In genomic region chr4:155120583-155120982, GRCm38 (mm10) we compare ENCODE assay signal across 10 mouse cellular contexts. TPM values are rescaled to one million over a fixed set of nuclear protein-coding genes. Genes with fewer than 3 reads are reported as not detected.
A peak's percentile ranks its signal among the peaks of the same experiment; 100 is the strongest.
DNase-seq lines count a peak whose midpoint lies in the region; ATAC-seq and TF ChIP-seq lines count a peak whose summit lies in the region.
"Had no signal": no experiment of that assay in that cellular context is flagged by ENCODE, and none has a peak within 500 bp of the region (broad histone marks: within the 10 kb centered on the region; RNA-seq: fewer than 3 reads in every experiment).

No protein-coding gene starts in this region.

- TF ChIP-seq EP300 in heart, adult 2 months (IDR thresholded peaks at IDR 0.05; ENCODE audit: insufficient read depth, low read depth, low read length) = no peak

- no peaks in the 10 kb centered on the region for H3K9me3 ChIP-seq in lung, embryonic 16.5 days (ENCODE audit: control insufficient read depth, low read length)
- H3K9me3 ChIP-seq in liver, embryonic 12.5 days (replicated peaks) = no peaks in the 10 kb centered on the region
- no peaks in the 10 kb centered on the region for H3K9me3 ChIP-seq in stomach, embryonic 16.5 days (replicated peaks; ENCODE audit: control insufficient read depth, low read length)
- H3K9me3 ChIP-seq: midbrain, embryonic 13.5 days had no signal

- H3K36me3 ChIP-seq in lung, embryonic 16.5 days (ENCODE audit: control insufficient read depth, insufficient read depth, low read length) = no peaks in the 10 kb centered on the region
- no peaks in the 10 kb centered on the region for H3K36me3 ChIP-seq in liver, embryonic 12.5 days
- no peaks in the 10 kb centered on the region for H3K36me3 ChIP-seq in stomach, embryonic 16.5 days (ENCODE audit: control insufficient read depth, insufficient read depth, low read length)
- H3K36me3 ChIP-seq in heart, adult 2 months (ENCODE audit: control insufficient read depth, insufficient read depth, low read length) = no peaks in the 10 kb centered on the region
- H3K36me3 ChIP-seq: midbrain, embryonic 13.5 days had no signal

- no peak for TF ChIP-seq CTCF in lung, adult 2 months (IDR thresholded peaks at IDR 0.05; ENCODE audit: insufficient read depth, low read length)
- no peak for TF ChIP-seq CTCF in heart, adult 2 months (IDR thresholded peaks at IDR 0.05)

- no peak for TF ChIP-seq POLR2A in lung, adult 2 months (IDR thresholded peaks at IDR 0.05; ENCODE audit: borderline replicate concordance, extremely low read depth, low read depth, low read length)
- TF ChIP-seq POLR2A in heart, adult 2 months (IDR thresholded peaks at IDR 0.05; ENCODE audit: insufficient read depth, low read depth, low read length) = no peak

- H3K4me3 ChIP-seq in lung, embryonic 16.5 days (ENCODE audit: low read length) = no peak overlapping the region
- H3K4me3 ChIP-seq in lung, adult 2 months (replicated peaks; ENCODE audit: extremely low read depth, low read depth, low read length) = no peak overlapping the region
- H3K4me3 ChIP-seq in liver, embryonic 12.5 days = no peak overlapping the region
- H3K4me3 ChIP-seq in stomach, embryonic 16.5 days (replicated peaks; ENCODE audit: low read length) = no peak overlapping the region
- no peak overlapping the region for H3K4me3 ChIP-seq in heart, adult 2 months
- H3K4me3 ChIP-seq: midbrain, embryonic 13.5 days had no signal

- peak overlapping the region; percentile 83 for H3K27ac ChIP-seq in lung, embryonic 16.5 days (ENCODE audit: low read length)
- peak overlapping the region; percentile 56 for H3K27ac ChIP-seq in liver, embryonic 12.5 days
- H3K27ac ChIP-seq in stomach, embryonic 16.5 days (ENCODE audit: low read length) = peak overlapping the region; percentile 97
- no peak overlapping the region for H3K27ac ChIP-seq in heart, adult 2 months
- H3K27ac ChIP-seq: midbrain, embryonic 13.5 days had no signal

- intact Hi-C loops in heart, adult 2 months (cut with DNase I) = no loop called here

- 57% methylated on average over 5 of the region's 5 CpGs for WGBS in lung, embryonic 16.5 days
- 66% methylated on average over 5 of the region's 5 CpGs for WGBS in lung, adult 2 months
- 44% methylated on average over 5 of the region's 5 CpGs for WGBS in liver, embryonic 12.5 days (ENCODE audit: insufficient replicate concordance)
- WGBS in stomach, embryonic 16.5 days = 39% methylated on average over 5 of the region's 5 CpGs
- 81% methylated on average over 5 of the region's 5 CpGs for WGBS in heart, adult 2 months

- H3K27me3 ChIP-seq in lung, embryonic 16.5 days (ENCODE audit: control insufficient read depth, insufficient read depth, low read depth, low read length) = no peaks in the 10 kb centered on the region
- H3K27me3 ChIP-seq in liver, embryonic 12.5 days (replicated peaks) = no peaks in the 10 kb centered on the region
- H3K27me3 ChIP-seq in stomach, embryonic 16.5 days (ENCODE audit: control insufficient read depth, insufficient read depth, low read length) = no peaks in the 10 kb centered on the region
- H3K27me3 ChIP-seq in heart, adult 2 months (ENCODE audit: control insufficient read depth, insufficient read depth, low read length) = no peaks in the 10 kb centered on the region
- H3K27me3 ChIP-seq: midbrain, embryonic 13.5 days had no signal

- H3K4me1 ChIP-seq in lung, embryonic 16.5 days (replicated peaks; ENCODE audit: control insufficient read depth, insufficient read depth, low read length) = peaks cover 39% of the 10 kb centered on the region
- H3K4me1 ChIP-seq in lung, adult 2 months (ENCODE audit: control insufficient read depth, insufficient read depth, low read length) = peaks cover 3% of the 10 kb centered on the region; the same call in 1 of the 2 replicates
- peaks cover 87% of the 10 kb centered on the region for H3K4me1 ChIP-seq in liver, embryonic 12.5 days
- peaks cover 36% of the 10 kb centered on the region for H3K4me1 ChIP-seq in stomach, embryonic 16.5 days (ENCODE audit: control insufficient read depth, insufficient read depth, low read length)
- H3K4me1 ChIP-seq in heart, adult 2 months (ENCODE audit: control insufficient read depth, insufficient read depth, low read length) = no peaks in the 10 kb centered on the region

- ATAC-seq in lung, embryonic 16.5 days (ENCODE audit: low read depth) = no peak
- ATAC-seq in liver, embryonic 12.5 days = peak; percentile 43
- peak; percentile 76 for ATAC-seq in stomach, embryonic 16.5 days (ENCODE audit: insufficient read depth, low FRiP score)
- ATAC-seq: midbrain, embryonic 13.5 days had no signal

- no peak overlapping the region; the same call in 1 of the 2 replicates for H3K9ac ChIP-seq in lung, embryonic 16.5 days (ENCODE audit: low read length)
- no peak overlapping the region for H3K9ac ChIP-seq in liver, embryonic 12.5 days
- no peak overlapping the region for H3K9ac ChIP-seq in stomach, embryonic 16.5 days (ENCODE audit: low read length)
- H3K9ac ChIP-seq in heart, adult 2 months (ENCODE audit: low read depth, low read length) = no peak overlapping the region
- H3K9ac ChIP-seq: midbrain, embryonic 13.5 days had no signal

- H3K79me2 ChIP-seq in heart, adult 2 months (replicated peaks; ENCODE audit: control insufficient read depth, insufficient read depth, low read length) = no peaks in the 10 kb centered on the region

- H3K4me2 ChIP-seq in lung, embryonic 16.5 days (ENCODE audit: low read depth, low read length) = no peak overlapping the region
- no peak overlapping the region for H3K4me2 ChIP-seq in liver, embryonic 12.5 days
- no peak overlapping the region for H3K4me2 ChIP-seq in stomach, embryonic 16.5 days (ENCODE audit: low read depth, low read length)
- H3K4me2 ChIP-seq: midbrain, embryonic 13.5 days had no signal

- DNase-seq in lung, adult 2 months = no peak
- peak; percentile 14 for DNase-seq in fat pad, adult 2 months (ENCODE audit: extremely low read depth, low read depth, low spot score)
- no peak for DNase-seq in heart, adult 2 months
- DNase-seq in heart, adult 8-10 months (ENCODE audit: low spot score) = no peak
- no peak for DNase-seq in retina, embryonic 14.5 days (ENCODE audit: low spot score)
- DNase-seq: kidney, adult 11 months had no signal

RNA-seq across cellular contexts. Expression of gene Morn1, which starts 34.2 kb away (rescaled TPM):
- polyA plus RNA-seq in lung, embryonic 16.5 days (2015; fragmentation: Nextera tagmentation; extraction: Ambion mirVana) = 6.3 and 6.9 TPM in 2 replicates
- polyA plus RNA-seq in lung, adult 2 months (2012; rRNA removed) = 14.2 and 15.5 TPM in 2 replicates
- polyA plus RNA-seq in liver, embryonic 12.5 days (2016; fragmentation: Nextera tagmentation; extraction: Ambion mirVana) = 2.0 and 2.1 TPM in 2 replicates
- polyA plus RNA-seq in stomach, embryonic 16.5 days (2015; fragmentation: Nextera tagmentation; extraction: Ambion mirVana) = 4.8 and 6.1 TPM in 2 replicates
- 1 to 10 TPM; 1.1 to 1.3 TPM for total RNA-seq in heart, adult 2 months (2021)
- polyA plus RNA-seq in heart, adult 2 months (2012; rRNA removed) = 2.5 and 2.6 TPM in 2 replicates
- 1 to 10 TPM in 3 of 4 experiments, under 1 TPM in 1; 0.60 to 4.4 (median 1.8) TPM for total RNA-seq in heart, adult 8-10 months (2022)

RNA-seq across cellular contexts. Expression of gene Rer1, which starts 34.4 kb away (rescaled TPM):
- polyA plus RNA-seq in lung, embryonic 16.5 days (2015; fragmentation: Nextera tagmentation; extraction: Ambion mirVana) = 150 and 157 TPM in 2 replicates
- polyA plus RNA-seq in lung, adult 2 months (2012; rRNA removed) = 76.1 and 85.9 TPM in 2 replicates
- 107 and 109 TPM in 2 replicates for polyA plus RNA-seq in liver, embryonic 12.5 days (2016; fragmentation: Nextera tagmentation; extraction: Ambion mirVana)
- polyA plus RNA-seq in stomach, embryonic 16.5 days (2015; fragmentation: Nextera tagmentation; extraction: Ambion mirVana) = 171 and 183 TPM in 2 replicates
- 10 to 100 TPM; 67.6 to 74.7 TPM for total RNA-seq in heart, adult 2 months (2021)
- 54.7 and 102 TPM in 2 replicates for polyA plus RNA-seq in heart, adult 2 months (2012; rRNA removed)
- 10 to 100 TPM; 64.2 to 73.4 (median 68.4) TPM for total RNA-seq in heart, adult 8-10 months (2022)

RNA-seq across cellular contexts. Expression of gene Pex10, which starts 53.8 kb away (rescaled TPM):
- polyA plus RNA-seq in lung, embryonic 16.5 days (2015; fragmentation: Nextera tagmentation; extraction: Ambion mirVana) = 26.8 and 27.4 TPM in 2 replicates
- polyA plus RNA-seq in lung, adult 2 months (2012; rRNA removed) = 20.8 and 23.7 TPM in 2 replicates
- polyA plus RNA-seq in liver, embryonic 12.5 days (2016; fragmentation: Nextera tagmentation; extraction: Ambion mirVana) = 10.3 TPM in 2 replicates
- 19.9 and 20.1 TPM in 2 replicates for polyA plus RNA-seq in stomach, embryonic 16.5 days (2015; fragmentation: Nextera tagmentation; extraction: Ambion mirVana)
- total RNA-seq in heart, adult 2 months (2021) = 10 to 100 TPM; 18.4 to 19.4 TPM
- 26.5 and 26.7 TPM in 2 replicates for polyA plus RNA-seq in heart, adult 2 months (2012; rRNA removed)
- 10 to 100 TPM; 18.5 to 26.0 (median 22.6) TPM for total RNA-seq in heart, adult 8-10 months (2022)
